ENCODE assay signal across 29 mouse cellular contexts in genomic region chr6:72142561-72142960, GRCm38 (mm10).
"Had no signal": no experiment of that assay in that cellular context is flagged by ENCODE, and none has a peak within 500 bp of the region (broad histone marks: within the 10 kb centered on the region; RNA-seq: fewer than 3 reads in every experiment).

No protein-coding gene starts in this region.

- H3K9ac ChIP-seq: limb, embryonic 12.5 days; limb, embryonic 13.5 days; limb, embryonic 15.5 days; liver, embryonic 13.5 days; liver, embryonic 14.5 days; liver, embryonic 15.5 days; lung, embryonic 14.5 days; lung, embryonic 15.5 days; midbrain, embryonic 12.5 days; midbrain, embryonic 13.5 days; midbrain, embryonic 15.5 days; neural tube, embryonic 12.5 days had no signal

- ATAC-seq: lung, postnatal 0 days; midbrain, embryonic 13.5 days; midbrain, embryonic 15.5 days; midbrain, embryonic 16.5 days had no signal

- H3K4me1 ChIP-seq: limb, embryonic 10.5 days; limb, embryonic 12.5 days; lung, embryonic 15.5 days; midbrain, embryonic 10.5 days; midbrain, embryonic 12.5 days; midbrain, embryonic 13.5 days; midbrain, embryonic 15.5 days; neural tube, embryonic 12.5 days had no signal

- H3K4me3 ChIP-seq: left cerebral cortex, adult 2 months; limb, embryonic 10.5 days; limb, embryonic 12.5 days; limb, embryonic 13.5 days; limb, embryonic 15.5 days; liver, embryonic 13.5 days; liver, embryonic 15.5 days; lung, embryonic 15.5 days; megakaryocyte, embryonic 14.5 days; midbrain, embryonic 10.5 days; midbrain, embryonic 12.5 days; midbrain, embryonic 13.5 days; midbrain, embryonic 15.5 days; myocyte; neural tube, embryonic 12.5 days had no signal

- H3K27ac ChIP-seq: left cerebral cortex, adult 2 months; limb, embryonic 10.5 days; limb, embryonic 12.5 days; limb, embryonic 13.5 days; limb, embryonic 15.5 days; liver, embryonic 13.5 days; liver, embryonic 14.5 days; liver, embryonic 15.5 days; lung, embryonic 15.5 days; macrophage; midbrain, embryonic 10.5 days; midbrain, embryonic 12.5 days; midbrain, embryonic 13.5 days; midbrain, embryonic 15.5 days; neural tube, embryonic 12.5 days had no signal

- H3K9me3 ChIP-seq: limb, embryonic 10.5 days; limb, embryonic 12.5 days; limb, embryonic 13.5 days; limb, embryonic 15.5 days; liver, embryonic 13.5 days; liver, embryonic 15.5 days; lung, embryonic 15.5 days; midbrain, embryonic 10.5 days; midbrain, embryonic 12.5 days; midbrain, embryonic 13.5 days; midbrain, embryonic 15.5 days; neural tube, embryonic 12.5 days had no signal

- DNase-seq: layer of hippocampus, postnatal 36 days; left cerebral cortex, postnatal 4 days; liver, embryonic 13.5 days; lung, adult 18-20 months; lung, adult 2 months; lung, embryonic 14.5 days; lung, postnatal 10 days; lung, postnatal 14 days; lung, postnatal 36 days; midbrain, embryonic 14.5 days had no signal

- H3K4me2 ChIP-seq: limb, embryonic 12.5 days; limb, embryonic 13.5 days; limb, embryonic 15.5 days; liver, embryonic 13.5 days; liver, embryonic 15.5 days; lung, embryonic 14.5 days; lung, embryonic 15.5 days; midbrain, embryonic 11.5 days; midbrain, embryonic 12.5 days; midbrain, embryonic 13.5 days; midbrain, embryonic 15.5 days; neural tube, embryonic 12.5 days had no signal

- H3K27me3 ChIP-seq: limb, embryonic 12.5 days; limb, embryonic 13.5 days; limb, embryonic 15.5 days; liver, embryonic 13.5 days; liver, embryonic 15.5 days; lung, embryonic 15.5 days; midbrain, embryonic 12.5 days; midbrain, embryonic 13.5 days; midbrain, embryonic 15.5 days; neural tube, embryonic 12.5 days had no signal
